Mouse (Mus musculus): ENCODE measurements at regions not wholly inside any gene's neighbourhood (a gene's known extent, or its start where the extent isn't known, plus 50 kb on each side); places are given as distances from the start of the nearest gene placed in this dataset.

DNA sequence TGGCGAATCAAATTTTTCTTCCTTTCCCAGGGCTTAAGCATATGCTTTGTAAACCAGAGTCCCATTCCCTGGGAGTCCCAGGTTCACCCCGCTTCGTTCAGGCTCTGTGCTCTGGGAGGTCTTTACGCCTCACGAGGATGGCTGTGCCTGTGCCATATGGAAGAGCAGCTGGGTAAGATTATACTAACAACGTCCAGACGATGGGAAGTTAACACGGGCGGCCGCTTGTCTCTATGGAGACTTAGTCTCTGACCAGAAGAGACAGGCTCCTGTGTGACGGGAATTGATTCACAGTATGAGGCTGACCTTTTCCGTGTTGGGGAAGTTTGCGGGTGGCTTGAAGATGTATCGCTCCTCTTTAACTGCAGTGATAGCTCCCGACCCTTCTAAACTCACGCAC, 107.9 kb downstream of the Cand1 start:
- TF ChIP-seq CTCF (IDR thresholded peaks at IDR 0.05; ENCODE audit: extremely low read depth, insufficient read depth, low read length) (no peak), POLR2A (IDR thresholded peaks at IDR 0.05; ENCODE audit: extremely low read depth, insufficient read depth, low read length) (no peak)
